Mouse (Mus musculus) stomach, postnatal 0 days (tissue): ENCODE data around the gene Mrm1. TPM values are rescaled to one million over a fixed set of nuclear protein-coding genes. Genes with fewer than 3 reads are reported as not detected.
"Not testable (repeated sequence)": the region's sequence is repeated elsewhere in the genome, so short reads cannot be mapped to it uniquely, and the experiment has no call there.

ENCODE experiments used
- ATAC-seq: fragments of 200-750 bp; cut with Nextera tagmentation; 2 replicates; pipeline ENCODE4 v1.8.0; 2017; ENCODE audit not compliant: low FRiP score, low TSS enrichment
- DNase-seq: peaks from one replicate; pipeline ENCODE4 v3.0.0-alpha.2; 2016; ENCODE audit warnings: low spot score
- H3K27ac ChIP-seq: fragments of 300-500 bp; sonication (generic); replicated peaks from 2 replicates; pipeline ENCODE4 v1.5.1; 2014; ENCODE audit warnings: mild to moderate bottlenecking, control low read depth
- H3K27me3 ChIP-seq: fragments of 300-500 bp; sonication (generic); 2 replicates; pipeline ENCODE4 v1.6.1; 2014; ENCODE audit warnings: low read length; ENCODE audit not compliant: control insufficient read depth, insufficient read depth
- H3K36me3 ChIP-seq: fragments of 300-500 bp; sonication (generic); 2 replicates; pipeline ENCODE4 v1.6.1; 2014; ENCODE audit warnings: low read length, mixed read lengths; ENCODE audit not compliant: control insufficient read depth, insufficient read depth
- H3K4me1 ChIP-seq: fragments of 300-500 bp; sonication (generic); replicated peaks from 2 replicates; pipeline ENCODE4 v1.6.1; 2014; ENCODE audit warnings: antibody characterized with exemption; ENCODE audit not compliant: control insufficient read depth, insufficient read depth
- H3K4me2 ChIP-seq: fragments of 300-500 bp; sonication (generic); replicated peaks from 2 replicates; pipeline ENCODE4 v1.6.1; 2014; ENCODE audit warnings: low read depth, mild to moderate bottlenecking, control low read depth, moderate library complexity
- H3K4me3 ChIP-seq: fragments of 300-500 bp; sonication (generic); 2 replicates; pipeline ENCODE4 v1.5.1; 2014; ENCODE audit warnings: low read depth, low read length, control low read depth
- H3K9ac ChIP-seq: fragments of 300-500 bp; sonication (generic); 2 replicates; pipeline ENCODE4 v1.6.1; 2014; ENCODE audit warnings: mild to moderate bottlenecking, low read length, control low read depth, mixed read lengths
- H3K9me3 ChIP-seq: fragments of 300-500 bp; sonication (generic); 2 replicates; pipeline ENCODE4 v1.6.1; 2016; ENCODE audit warnings: low read length; ENCODE audit not compliant: control insufficient read depth
- CTCF ChIP-seq: IDR thresholded peaks from 2 replicates; pipeline ENCODE4 v1.5.1; 2016; ENCODE audit warnings: antibody characterized with exemption, low read depth, mild to moderate bottlenecking, moderate library complexity
- EP300 ChIP-seq: optimal IDR thresholded peaks from 2 replicates; pipeline ENCODE3; 2016; ENCODE audit warnings: antibody characterized with exemption
- WGBS: fragments of 180-500 bp; shearing (Covaris S2); extraction: QIAGEN DNeasy Blood & Tissue Kit; methylation state at CpG from one replicate; pipeline ENCODE4 v1.1.7; 2014; 5-methylcytosine and 5-hydroxymethylcytosine counted together
- polyA plus RNA-seq: library from polyadenylated mRNA; unstranded; fragments of >200 nt; fragmentation: Nextera tagmentation; extraction: Ambion mirVana; gene quantifications from 2 replicates; pipeline ENCODE4 v1.2.1, GENCODE M21; 2015

Gene Mrm1
- polyA plus RNA-seq, 1 experiment from 2014 or later: 9.0 TPM

GRCm38 (mm10) chr11:84846741-84847474 lies 27.6 kb upstream of the Mrm1 start:
- peaks cover 8% of the 10 kb centered on the region for H3K36me3 ChIP-seq
- H3K4me3 ChIP-seq: no peak overlapping the region
- no peak overlapping the region for H3K9ac ChIP-seq
- TF ChIP-seq CTCF (no peak), EP300 (no peak)
- no peaks in the 10 kb centered on the region for H3K9me3 ChIP-seq
- no peak for ATAC-seq
- WGBS: 97% methylated on average over 15 of the region's 15 CpGs
- no peak for DNase-seq
- H3K4me2 ChIP-seq: no peak overlapping the region
- H3K27me3 ChIP-seq: no peaks in the 10 kb centered on the region
- no peak overlapping the region for H3K27ac ChIP-seq
- H3K4me1 ChIP-seq: no peaks in the 10 kb centered on the region

GRCm38 (mm10) chr11:84839330-84839729 lies 20.0 kb upstream of the Mrm1 start:
- Histone ChIP-seq H3K4me3 (no peak overlapping the region), H3K4me2 (no peak overlapping the region), H3K9me3 (no peaks in the 10 kb centered on the region), H3K4me1 (no peaks in the 10 kb centered on the region), H3K27ac (no peak overlapping the region), H3K27me3 (no peaks in the 10 kb centered on the region), H3K36me3 (peaks cover 12% of the 10 kb centered on the region), H3K9ac (no peak overlapping the region)
- ATAC-seq (no peak), DNase-seq (no peak)
- 90% methylated on average over 2 of the region's 2 CpGs for WGBS
- TF ChIP-seq EP300 (no peak), CTCF (peak; percentile 40; the same call in 1 of the 2 replicates)

GRCm38 (mm10) chr11:84829495-84829894 lies 10.2 kb upstream of the Mrm1 start:
- 73% methylated on average over 11 of the region's 11 CpGs for WGBS
- ATAC-seq: not testable (repeated sequence)

GRCm38 (mm10) chr11:84828516-84829399 lies 9.4 kb upstream of the Mrm1 start, which contains the start of gene Dhrs11:
Gene Dhrs11 (minus strand): TSS chr11:84828994.
- ATAC-seq (peak; percentile 93), DNase-seq (peak; percentile 95)
- peak within 1 kb of the TSS; percentile 81 for H3K27ac ChIP-seq
- peak within 1 kb of the TSS; percentile 76 for H3K9ac ChIP-seq
- WGBS: under 1% methylated on average over 62 of the region's 62 CpGs
- peak within 1 kb of the TSS; percentile 95 for H3K4me2 ChIP-seq
- H3K36me3 ChIP-seq: peaks cover 7% of the 10 kb centered on the region; the same call in 1 of the 2 replicates
- no peaks in the 10 kb centered on the region for H3K27me3 ChIP-seq
- peaks cover 2% of the 10 kb centered on the region for H3K4me1 ChIP-seq
- H3K9me3 ChIP-seq: no peaks in the 10 kb centered on the region
- TF ChIP-seq EP300 (no peak), CTCF (no peak; the same call in 1 of the 2 replicates)
- H3K4me3 ChIP-seq: peak within 1 kb of the TSS; percentile 78

More at GRCm38 (mm10) chr11:84829495-84829894, 10.2 kb upstream of the Mrm1 start:
- not testable (repeated sequence) for DNase-seq, H3K9me3 ChIP-seq, H3K27me3 ChIP-seq, H3K4me1 ChIP-seq
- Histone ChIP-seq H3K4me3 (peak overlapping the region; percentile 78), H3K4me2 (peak overlapping the region; percentile 95), H3K9ac (peak overlapping the region; percentile 76), H3K27ac (peak overlapping the region; percentile 81), H3K36me3 (peaks cover 10% of the 10 kb centered on the region; the same call in 1 of the 2 replicates)

GRCm38 (mm10) chr11:84827901-84828503 lies 8.7 kb upstream of the Mrm1 start:
- no peaks in the 10 kb centered on the region for H3K9me3 ChIP-seq
- TF ChIP-seq EP300 (no peak), CTCF (no peak)
- DNase-seq (no peak), ATAC-seq (no peak)
- peaks cover 2% of the 10 kb centered on the region for H3K4me1 ChIP-seq
- H3K9ac ChIP-seq: peak overlapping the region; percentile 76
- peaks cover 7% of the 10 kb centered on the region; the same call in 1 of the 2 replicates for H3K36me3 ChIP-seq
- H3K4me2 ChIP-seq: peak overlapping the region; percentile 95
- H3K27ac ChIP-seq: peak overlapping the region; percentile 81; the same call in 1 of the 2 replicates
- 54% methylated on average over 3 of the region's 3 CpGs for WGBS
- H3K4me3 ChIP-seq: peak overlapping the region; percentile 78
- H3K27me3 ChIP-seq: no peaks in the 10 kb centered on the region
